Mouse (Mus musculus): ENCODE data around the gene Snd1.

DNA sequence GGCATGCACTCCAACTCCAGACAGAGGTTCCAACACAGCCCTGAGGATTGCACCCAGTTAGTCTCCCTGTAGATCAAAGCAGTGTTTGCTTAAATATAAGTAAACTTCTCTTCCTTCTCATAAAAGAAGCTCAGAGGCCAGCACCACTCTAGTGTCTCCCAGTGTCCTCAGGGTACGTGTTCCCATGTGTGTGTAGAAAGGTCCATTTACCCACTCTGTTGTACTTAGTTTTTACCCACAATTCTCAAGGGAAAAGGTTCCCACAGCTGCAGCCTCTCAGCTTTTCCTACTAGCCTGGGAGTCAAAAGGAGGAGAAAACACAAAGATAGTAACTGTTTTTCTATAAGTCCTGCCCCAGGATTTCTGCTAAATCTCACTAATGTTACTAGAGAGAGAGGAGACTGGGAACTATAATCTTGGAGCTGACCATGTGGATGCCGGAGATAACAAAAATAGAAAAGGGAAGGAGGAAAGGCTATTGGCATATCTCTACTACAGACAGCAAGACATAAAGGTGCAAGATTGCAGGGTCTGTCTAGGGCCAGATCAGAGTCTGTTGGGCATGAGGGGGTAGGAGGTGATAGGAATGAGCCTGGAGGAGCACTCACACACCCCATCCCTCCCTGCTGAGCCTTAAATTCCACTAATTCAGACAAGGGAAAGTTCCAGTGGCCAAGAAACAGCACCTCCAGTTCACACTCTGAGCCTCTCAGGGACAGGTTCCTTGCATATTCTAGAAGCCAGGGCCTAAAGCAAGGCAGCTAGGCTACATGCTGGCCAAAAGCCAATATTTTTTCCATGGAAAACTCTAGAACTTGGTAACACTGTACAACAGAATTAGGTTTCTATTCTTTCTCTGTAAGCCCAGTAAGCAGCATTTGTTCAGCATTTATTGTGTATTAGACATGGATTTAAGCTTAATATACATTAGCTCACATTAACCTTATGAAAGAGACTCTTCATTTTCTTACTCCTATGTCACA lies 382.6 kb downstream of the Snd1 start:
- no peak for TF ChIP-seq ZNF384 (IDR thresholded peaks at IDR 0.05; ENCODE audit: low read depth, low read length)
- TF ChIP-seq ZC3H11A (IDR thresholded peaks at IDR 0.05; ENCODE audit: borderline replicate concordance, low read depth, low read length): no peak
- no peak for TF ChIP-seq MAFK (IDR thresholded peaks at IDR 0.05; ENCODE audit: insufficient read depth, low read depth, low read length)
- TF ChIP-seq HCFC1 (IDR thresholded peaks at IDR 0.05; ENCODE audit: borderline replicate concordance, insufficient read depth, low read length): no peak
